Mouse (Mus musculus) stomach, postnatal 0 days (tissue): ENCODE measurements around the gene Romo1. TPM values are rescaled to one million over a fixed set of nuclear protein-coding genes. Genes with fewer than 3 reads are reported as not detected.
A peak's percentile ranks its signal among the peaks of the same experiment; 100 is the strongest.
"Not testable (repeated sequence)": the region's sequence is repeated elsewhere in the genome, so short reads cannot be mapped to it uniquely, and the experiment has no call there.

Experiments
- ATAC-seq: fragments of 200-750 bp; cut with Nextera tagmentation; 2 replicates; pipeline ENCODE4 v1.8.0; 2017; ENCODE audit not compliant: low FRiP score, low TSS enrichment
- DNase-seq: peaks from one replicate; pipeline ENCODE4 v3.0.0-alpha.2; 2016; ENCODE audit warnings: low spot score
- H3K27ac ChIP-seq: fragments of 300-500 bp; sonication (generic); replicated peaks from 2 replicates; pipeline ENCODE4 v1.5.1; 2014; ENCODE audit warnings: mild to moderate bottlenecking, control low read depth
- H3K27me3 ChIP-seq: fragments of 300-500 bp; sonication (generic); 2 replicates; pipeline ENCODE4 v1.6.1; 2014; ENCODE audit warnings: low read length; ENCODE audit not compliant: control insufficient read depth, insufficient read depth
- H3K36me3 ChIP-seq: fragments of 300-500 bp; sonication (generic); 2 replicates; pipeline ENCODE4 v1.6.1; 2014; ENCODE audit warnings: low read length, mixed read lengths; ENCODE audit not compliant: control insufficient read depth, insufficient read depth
- H3K4me1 ChIP-seq: fragments of 300-500 bp; sonication (generic); replicated peaks from 2 replicates; pipeline ENCODE4 v1.6.1; 2014; ENCODE audit warnings: antibody characterized with exemption; ENCODE audit not compliant: control insufficient read depth, insufficient read depth
- H3K4me2 ChIP-seq: fragments of 300-500 bp; sonication (generic); replicated peaks from 2 replicates; pipeline ENCODE4 v1.6.1; 2014; ENCODE audit warnings: low read depth, mild to moderate bottlenecking, control low read depth, moderate library complexity
- H3K4me3 ChIP-seq: fragments of 300-500 bp; sonication (generic); 2 replicates; pipeline ENCODE4 v1.5.1; 2014; ENCODE audit warnings: low read depth, low read length, control low read depth
- H3K9ac ChIP-seq: fragments of 300-500 bp; sonication (generic); 2 replicates; pipeline ENCODE4 v1.6.1; 2014; ENCODE audit warnings: mild to moderate bottlenecking, low read length, control low read depth, mixed read lengths
- H3K9me3 ChIP-seq: fragments of 300-500 bp; sonication (generic); 2 replicates; pipeline ENCODE4 v1.6.1; 2016; ENCODE audit warnings: low read length; ENCODE audit not compliant: control insufficient read depth
- CTCF ChIP-seq: IDR thresholded peaks from 2 replicates; pipeline ENCODE4 v1.5.1; 2016; ENCODE audit warnings: antibody characterized with exemption, low read depth, mild to moderate bottlenecking, moderate library complexity
- EP300 ChIP-seq: optimal IDR thresholded peaks from 2 replicates; pipeline ENCODE3; 2016; ENCODE audit warnings: antibody characterized with exemption
- WGBS: fragments of 180-500 bp; shearing (Covaris S2); extraction: QIAGEN DNeasy Blood & Tissue Kit; methylation state at CpG from one replicate; pipeline ENCODE4 v1.1.7; 2014; 5-methylcytosine and 5-hydroxymethylcytosine counted together
- polyA plus RNA-seq: library from polyadenylated mRNA; unstranded; fragments of >200 nt; fragmentation: Nextera tagmentation; extraction: Ambion mirVana; gene quantifications from 2 replicates; pipeline ENCODE4 v1.2.1, GENCODE M21; 2015

The Romo1 gene
- polyA plus RNA-seq, 1 experiment from 2014 or later = 415 TPM

- no peak for ATAC-seq
- DNase-seq = no peak
- H3K4me2 ChIP-seq = peak overlapping the region; percentile 69
- H3K27me3 ChIP-seq = no peaks in the 10 kb centered on the region
- WGBS = 11% methylated on average over 8 of the region's 8 CpGs
- TF ChIP-seq CTCF = no peak
- no peak for TF ChIP-seq EP300
- peak overlapping the region; percentile 100 for H3K4me3 ChIP-seq
- peak overlapping the region; percentile 85 for H3K9ac ChIP-seq
- H3K9me3 ChIP-seq = no peaks in the 10 kb centered on the region
- peaks cover 5% of the 10 kb centered on the region for H3K4me1 ChIP-seq
- H3K27ac ChIP-seq = peak overlapping the region; percentile 95
- peaks cover 5% of the 10 kb centered on the region for H3K36me3 ChIP-seq
These were observed 37.2 kb downstream of the Romo1 start for GRCm38 (mm10) chr2:156180824-156181590.

GRCm38 (mm10) chr2:156181592-156181991 lies 37.8 kb downstream of the Romo1 start:
- H3K36me3 ChIP-seq = peaks cover 5% of the 10 kb centered on the region
- peaks cover 5% of the 10 kb centered on the region for H3K4me1 ChIP-seq
- H3K27me3 ChIP-seq = no peaks in the 10 kb centered on the region
- TF ChIP-seq CTCF (no peak), EP300 (no peak)
- H3K4me3 ChIP-seq = no peak overlapping the region
- no peak overlapping the region for H3K9ac ChIP-seq
- no peaks in the 10 kb centered on the region for H3K9me3 ChIP-seq
- WGBS = 82% methylated on average over 2 of the region's 2 CpGs
- ATAC-seq (no peak), DNase-seq (no peak)
- no peak overlapping the region for H3K27ac ChIP-seq
- H3K4me2 ChIP-seq = no peak overlapping the region

- DNase-seq, H3K27me3 ChIP-seq, H3K9ac ChIP-seq, H3K27ac ChIP-seq, H3K9me3 ChIP-seq, H3K4me3 ChIP-seq, ATAC-seq, H3K4me1 ChIP-seq, H3K36me3 ChIP-seq, H3K4me2 ChIP-seq: not testable (repeated sequence)
- WGBS = 56% methylated on average over 7 of the region's 7 CpGs
These were observed 45.4 kb downstream of the Romo1 start for GRCm38 (mm10) chr2:156189241-156189640.

- Histone ChIP-seq H3K27me3 (no peaks in the 10 kb centered on the region), H3K4me2 (no peak overlapping the region), H3K4me3 (no peak overlapping the region), H3K27ac (no peak overlapping the region), H3K9ac (no peak overlapping the region), H3K36me3 (no peaks in the 10 kb centered on the region), H3K9me3 (no peaks in the 10 kb centered on the region), H3K4me1 (no peaks in the 10 kb centered on the region)
- DNase-seq = no peak
- TF ChIP-seq CTCF (no peak), EP300 (no peak)
- ATAC-seq = no peak
- WGBS = 79% methylated on average over 14 of the region's 14 CpGs
These were observed 46.4 kb downstream of the Romo1 start for GRCm38 (mm10) chr2:156190004-156190896.

- DNase-seq (no peak), ATAC-seq (no peak)
- no peak overlapping the region for H3K27ac ChIP-seq
- WGBS = 91% methylated on average over 2 of the region's 2 CpGs
- TF ChIP-seq CTCF (peak; percentile 36), EP300 (no peak)
- no peak overlapping the region for H3K4me2 ChIP-seq
- no peak overlapping the region for H3K4me3 ChIP-seq
- no peaks in the 10 kb centered on the region for H3K4me1 ChIP-seq
- no peaks in the 10 kb centered on the region for H3K36me3 ChIP-seq
- H3K27me3 ChIP-seq = no peaks in the 10 kb centered on the region
- no peaks in the 10 kb centered on the region for H3K9me3 ChIP-seq
- H3K9ac ChIP-seq = no peak overlapping the region
These were observed 47.7 kb downstream of the Romo1 start for GRCm38 (mm10) chr2:156191540-156191939.

GRCm38 (mm10) chr2:156192068-156192467 lies 48.2 kb downstream of the Romo1 start:
- Histone ChIP-seq H3K27me3 (no peaks in the 10 kb centered on the region), H3K4me1 (no peaks in the 10 kb centered on the region), H3K9me3 (no peaks in the 10 kb centered on the region), H3K4me2 (no peak overlapping the region), H3K4me3 (no peak overlapping the region), H3K27ac (no peak overlapping the region), H3K9ac (no peak overlapping the region), H3K36me3 (no peaks in the 10 kb centered on the region)
- TF ChIP-seq CTCF = no peak
- TF ChIP-seq EP300 = no peak
- 83% methylated on average over 2 of the region's 2 CpGs for WGBS
- DNase-seq (no peak), ATAC-seq (no peak)
